Mouse (Mus musculus): ENCODE measurements around the gene Pde6g.
"Not testable (repeated sequence)": the region's sequence is repeated elsewhere in the genome, so short reads cannot be mapped to it uniquely, and the experiment has no call there.

Pde6g gene

GRCm38 (mm10) chr11:120422651-120423568, 30.4 kb downstream of the Pde6g start:
- DNase-seq (ENCODE audit: low read depth in 1 of 2, low spot score in 2 of 2), result no peak

GRCm38 (mm10) chr11:120418592-120418991, 34.7 kb downstream of the Pde6g start:
- no peak for DNase-seq (ENCODE audit: low read depth in 1 of 2, low spot score in 2 of 2)

GRCm38 (mm10) chr11:120417852-120418251, 35.4 kb downstream of the Pde6g start:
- no peak for DNase-seq (ENCODE audit: low read depth in 1 of 2, low spot score in 2 of 2)

- DNase-seq (ENCODE audit: low read depth in 1 of 2, low spot score in 2 of 2), result not testable (repeated sequence)
These were observed 39.7 kb downstream of the Pde6g start for GRCm38 (mm10) chr11:120413621-120414020.

- DNase-seq (ENCODE audit: low read depth in 1 of 2, low spot score in 2 of 2), result no peak
These were observed 46.9 kb downstream of the Pde6g start for GRCm38 (mm10) chr11:120406445-120406844.

- DNase-seq (ENCODE audit: low read depth in 1 of 2, low spot score in 2 of 2), result no peak
These were observed 47.4 kb downstream of the Pde6g start for GRCm38 (mm10) chr11:120405867-120406266.

- DNase-seq (ENCODE audit: low read depth in 1 of 2, low spot score in 2 of 2), result no peak
These were observed 48.5 kb downstream of the Pde6g start for GRCm38 (mm10) chr11:120404814-120405213.

- DNase-seq (ENCODE audit: low read depth in 1 of 2, low spot score in 2 of 2), result no peak
These were observed 54.0 kb downstream of the Pde6g start for GRCm38 (mm10) chr11:120399319-120399718.

Measured in monocyte, adult 2 months (primary cell).